Mouse (Mus musculus): ENCODE results near the gene Oas1c. TPM values are rescaled to one million over a fixed set of nuclear protein-coding genes. Genes with fewer than 3 reads are reported as not detected.
A peak's percentile ranks its signal among the peaks of the same experiment; 100 is the strongest.

The Oas1c gene
- total RNA-seq, 1 experiment from 2014 or later = 1.3 TPM

- no peak for DNase-seq
These were observed 30.7 kb downstream of the Oas1c start for GRCm38 (mm10) chr5:120781646-120782045.

- no peak for DNase-seq
These were observed 32.4 kb downstream of the Oas1c start for GRCm38 (mm10) chr5:120779922-120780321.

- DNase-seq = no peak
These were observed 33.4 kb downstream of the Oas1c start for GRCm38 (mm10) chr5:120778941-120779340.

- DNase-seq = no peak
These were observed 34.8 kb downstream of the Oas1c start, which contains the start of gene Oas3 for GRCm38 (mm10) chr5:120777478-120777877. TSS of gene Oas3 (minus strand) at chr5:120777661.

GRCm38 (mm10) chr5:120776801-120777200, 35.5 kb downstream of the Oas1c start:
- DNase-seq = no peak

- no peak for DNase-seq
These were observed 36.9 kb downstream of the Oas1c start for GRCm38 (mm10) chr5:120775287-120775985.

- no peak for DNase-seq
These were observed 42.9 kb downstream of the Oas1c start for GRCm38 (mm10) chr5:120769396-120769795.

GRCm38 (mm10) chr5:120765010-120765409, 47.3 kb downstream of the Oas1c start:
- no peak for DNase-seq

GRCm38 (mm10) chr5:120761901-120762300, 50.4 kb downstream of the Oas1c start:
- no peak for DNase-seq

GRCm38 (mm10) chr5:120754215-120754614, 58.1 kb downstream of the Oas1c start:
- no peak for DNase-seq

GRCm38 (mm10) chr5:120752786-120753185, 59.5 kb downstream of the Oas1c start:
- peak; percentile 39 for DNase-seq

GRCm38 (mm10) chr5:120751206-120751605, 61.1 kb downstream of the Oas1c start:
- no peak for DNase-seq

Small RNAs within 50 kb of the gene (microRNA-seq; reads per million reads assigned to microRNA genes)
- gene Gm22907 = 0 reads per million in 2 experiments

Other genes starting within 250 kb of the Oas1c start
- 40.2 and 42.4 TPM in 2 replicates for gene Tpcn1, start 223.8 kb downstream of the Oas1c start, total RNA-seq (2021)
- 0.57 and 0.67 TPM in 2 replicates for gene Iqcd, start 223.5 kb downstream of the Oas1c start, total RNA-seq (2021)
- 15.9 and 17.5 TPM in 2 replicates for gene Rita1, start 199.9 kb downstream of the Oas1c start, total RNA-seq (2021)
- 50.5 and 54.7 TPM in 2 replicates for gene Ddx54, start 199.8 kb downstream of the Oas1c start, total RNA-seq (2021)
- gene Cfap73, start 178.3 kb downstream of the Oas1c start, total RNA-seq (2021) = 2.8 and 3.1 TPM in 2 replicates
- 19.6 and 20.0 TPM in 2 replicates for gene Rasal1, start 163.7 kb downstream of the Oas1c start, total RNA-seq (2021)
- 11.0 and 11.8 TPM in 2 replicates for gene Dtx1, start 100.6 kb downstream of the Oas1c start, total RNA-seq (2021)
- gene Oas2, start 62.7 kb downstream of the Oas1c start, total RNA-seq (2021) = 0.67 and 0.95 TPM in 2 replicates
- 0.64 TPM in 1 of 2 replicates, not detected in the other for gene Oas3, start 34.9 kb downstream of the Oas1c start, total RNA-seq (2021)
- not detected in 2 replicates for gene Oas1e, start 17.0 kb downstream of the Oas1c start, total RNA-seq (2021)
- not detected in 2 replicates for gene Oas1f, start 34.9 kb upstream of the Oas1c start, total RNA-seq (2021)
- not detected in 2 replicates for gene Oas1h, start 48.9 kb upstream of the Oas1c start, total RNA-seq (2021)
- 0.58 and 1.7 TPM in 2 replicates for gene Oas1g, start 75.1 kb upstream of the Oas1c start, total RNA-seq (2021)
- 1.5 and 3.0 TPM in 2 replicates for gene Oas1a, start 95.0 kb upstream of the Oas1c start, total RNA-seq (2021)
- not detected in 2 replicates for gene Oas1d, start 102.0 kb upstream of the Oas1c start, total RNA-seq (2021)
- 2.5 and 4.5 TPM in 2 replicates for gene Rph3a, start 197.6 kb upstream of the Oas1c start, total RNA-seq (2021)